Mouse (Mus musculus) cerebellum, postnatal 4 days (tissue): Measurements from ENCODE around the gene Tspyl3.
"Not testable (repeated sequence)": the region's sequence is repeated elsewhere in the genome, so short reads cannot be mapped to it uniquely, and the experiment has no call there.

Experiments
- DNase-seq, 2 experiments: peaks; one replicate each; pipeline ENCODE4 v3.0.0; 2022; ENCODE audit warnings: low spot score in 2 of 2, mixed read lengths in 1 of 2

Tspyl3 gene

DNA sequence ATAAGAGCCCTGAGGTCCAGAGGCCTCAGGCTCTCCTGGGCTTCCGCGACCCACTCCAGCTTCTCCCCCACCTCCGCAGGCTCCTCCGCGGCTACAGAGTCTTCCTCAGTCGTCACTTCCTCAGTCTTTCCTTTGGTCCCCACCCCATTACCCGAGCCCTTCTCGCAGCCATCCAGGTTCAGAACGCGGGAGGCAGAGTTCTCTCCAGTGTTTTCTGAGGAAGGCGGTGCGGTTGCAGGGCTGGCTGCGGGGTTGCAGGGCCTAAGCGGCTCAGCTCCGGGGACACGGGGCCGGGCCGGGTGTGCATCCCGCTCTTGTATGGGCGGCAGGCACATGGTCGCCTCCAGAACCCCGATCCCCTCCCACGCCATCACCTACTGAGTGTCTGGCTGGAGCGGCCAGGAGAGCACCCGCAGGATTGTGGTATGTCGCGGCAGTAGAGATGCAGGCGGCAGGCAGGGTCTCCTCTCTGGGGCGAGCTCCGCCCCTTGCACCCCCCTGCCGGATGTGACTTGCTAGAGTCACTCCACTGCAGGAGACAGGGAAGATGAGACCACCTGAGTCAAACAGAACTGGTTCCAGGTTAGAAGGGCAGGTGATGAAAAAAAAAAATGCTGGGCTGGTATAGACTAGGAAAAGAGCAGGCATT, at the start of gene Tspyl3:
Gene Tspyl3 (minus strand): TSS at position 496 of the 649 bp plus-strand sequence.
- peak; percentile 44 to 56 for DNase-seq

DNA sequence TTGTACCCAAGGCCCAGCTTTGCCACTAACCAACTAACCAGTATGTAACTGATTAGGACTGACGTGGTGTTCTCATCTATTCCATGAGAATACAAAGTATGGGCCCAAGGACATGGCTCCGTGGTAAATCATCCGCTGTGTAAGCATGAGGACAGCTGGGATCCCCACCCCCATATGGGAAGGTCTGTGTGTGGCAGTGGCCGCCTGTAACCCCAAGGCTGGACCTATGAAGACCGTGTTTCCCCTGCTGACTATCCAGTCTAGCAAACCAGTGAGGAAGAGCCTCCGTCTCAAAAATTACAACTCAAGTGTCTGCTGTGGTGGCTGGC, 49.6 kb upstream of the Tspyl3 start:
- DNase-seq = no peak

- not testable (repeated sequence) for DNase-seq
Measured at GRCm38 (mm10) chr2:153274200-153274918, 49.1 kb upstream of the Tspyl3 start.

GRCm38 (mm10) chr2:153270231-153270915, 45.1 kb upstream of the Tspyl3 start:
- DNase-seq = not testable (repeated sequence)

DNA sequence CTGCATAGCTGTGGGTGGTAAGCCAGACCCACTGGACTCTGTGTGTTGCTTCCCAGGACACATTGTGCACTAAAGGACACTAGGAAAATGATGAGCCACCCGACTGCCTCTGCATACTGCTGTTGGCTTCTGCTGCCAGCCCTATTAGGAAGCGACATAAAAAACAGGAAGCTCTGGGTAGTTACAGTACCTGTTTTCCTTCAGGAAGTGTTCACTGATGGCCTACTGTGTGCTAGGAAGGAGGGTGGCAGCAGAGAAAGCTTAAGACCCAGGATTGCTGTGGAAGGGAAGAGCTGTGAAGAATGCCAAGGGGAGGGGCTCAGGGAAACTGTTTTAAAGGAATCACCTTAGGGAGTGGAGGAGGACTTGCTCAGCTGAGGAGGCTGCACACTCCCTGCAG, 42.1 kb upstream of the Tspyl3 start:
- DNase-seq = no peak

- DNase-seq = no peak
Measured at GRCm38 (mm10) chr2:153263053-153263452, 37.8 kb upstream of the Tspyl3 start.

- no peak for DNase-seq
Measured at GRCm38 (mm10) chr2:153259864-153260674, 34.8 kb upstream of the Tspyl3 start.

- no peak for DNase-seq
Measured at GRCm38 (mm10) chr2:153259030-153259863, 34.0 kb upstream of the Tspyl3 start.

- no peak for DNase-seq
Measured at GRCm38 (mm10) chr2:153256604-153257003, 31.4 kb upstream of the Tspyl3 start.

DNA sequence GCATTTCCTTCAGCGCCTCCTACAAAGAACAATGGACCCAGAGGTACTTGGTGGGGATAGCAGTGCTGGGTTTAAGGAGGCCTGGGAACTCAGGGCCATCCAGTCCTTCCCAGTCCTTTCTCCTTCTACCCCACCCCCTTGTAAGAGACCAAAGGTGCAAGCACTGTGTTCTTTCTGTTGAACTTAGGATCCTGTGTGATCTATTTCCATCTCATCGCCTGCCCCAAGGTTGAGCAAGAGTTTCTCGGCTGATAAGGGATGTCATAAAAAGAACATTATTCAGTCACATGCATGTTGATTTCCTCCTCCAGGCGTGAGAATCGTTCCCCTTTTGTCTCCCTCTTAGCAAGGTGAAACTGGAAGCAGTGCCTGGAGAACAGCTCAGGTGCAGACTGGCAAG, 24.5 kb upstream of the Tspyl3 start:
- DNase-seq = no peak

- DNase-seq = no peak
Measured at GRCm38 (mm10) chr2:153242156-153242555, 16.9 kb upstream of the Tspyl3 start.

DNA sequence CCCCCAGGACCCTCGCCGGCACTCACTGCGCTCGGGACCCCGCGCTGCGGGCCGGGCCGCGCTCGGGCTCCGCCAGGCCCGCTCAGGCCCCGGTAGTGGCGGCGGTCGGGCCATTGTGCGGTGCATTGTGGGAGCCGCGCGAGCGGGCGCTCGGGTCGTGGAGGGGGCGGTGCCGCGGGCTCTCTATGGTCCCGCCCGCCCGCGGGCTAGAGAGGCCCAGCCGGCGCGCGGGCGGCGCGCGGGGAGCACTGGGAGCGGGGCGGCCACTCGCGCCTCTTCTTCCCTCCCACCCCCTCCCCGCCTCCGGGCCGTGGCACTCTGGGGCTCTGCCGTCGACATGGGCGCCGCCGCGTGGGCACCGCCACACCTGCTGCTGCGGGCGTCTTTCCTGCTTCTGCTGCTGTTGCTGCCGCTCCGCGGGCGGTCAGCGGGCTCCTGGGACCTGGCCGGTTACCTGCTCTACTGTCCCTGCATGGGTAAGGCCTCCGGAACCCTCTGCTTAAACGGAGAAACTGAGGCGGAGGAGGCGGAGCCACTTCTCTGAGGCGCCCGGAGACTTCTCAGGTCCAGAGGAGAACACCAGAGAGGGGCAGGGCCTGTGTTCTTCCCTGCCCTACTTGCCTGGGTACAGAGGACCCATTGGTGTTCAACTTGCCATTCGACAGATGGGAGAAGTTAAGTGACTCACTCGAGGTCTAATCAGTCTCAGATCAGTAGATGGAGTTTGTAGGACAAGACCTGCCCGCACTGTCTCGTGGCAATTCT, 16.2 kb upstream of the Tspyl3 start, which contains the start of the genes Plagl2 and Pofut1:
Gene Plagl2 (minus strand): TSS at position 177 of the 765 bp plus-strand sequence.
Gene Pofut1 (plus strand): TSS at position 284 of the 765 bp plus-strand sequence.
- peak; percentile 65 to 85 for DNase-seq

- DNase-seq = no peak
Measured at GRCm38 (mm10) chr2:153240701-153241235, 15.5 kb upstream of the Tspyl3 start.

DNA sequence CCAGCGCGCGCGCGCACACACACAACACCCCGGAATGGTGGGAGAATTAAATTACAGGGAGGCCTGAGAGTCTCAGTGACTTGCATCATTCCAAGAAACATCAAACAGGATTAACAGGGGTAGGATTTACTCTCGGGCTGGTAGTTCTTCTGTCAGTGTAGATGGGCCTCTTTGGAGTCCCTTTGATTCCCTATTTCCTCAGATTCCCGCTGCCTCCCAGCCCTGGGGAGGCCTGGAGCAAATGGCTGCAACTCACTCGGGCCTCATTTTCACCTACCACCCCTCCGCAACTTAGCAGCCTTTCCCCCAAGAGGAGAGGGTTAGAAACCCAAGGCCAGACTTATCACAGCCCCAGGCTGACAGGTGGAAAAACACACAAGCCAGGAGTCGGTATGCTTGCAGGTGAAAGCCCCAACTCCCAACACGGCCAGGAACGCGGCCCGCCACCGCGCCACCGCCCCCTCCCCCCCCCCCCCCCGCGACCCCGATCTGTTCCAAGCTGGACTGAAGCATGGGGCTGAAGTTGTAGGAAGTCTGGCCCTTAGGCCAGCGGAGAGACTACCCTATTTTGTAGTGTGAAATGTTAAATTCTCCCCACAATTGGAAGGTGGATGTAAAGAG, 14.7 kb upstream of the Tspyl3 start:
- no peak for DNase-seq

DNA sequence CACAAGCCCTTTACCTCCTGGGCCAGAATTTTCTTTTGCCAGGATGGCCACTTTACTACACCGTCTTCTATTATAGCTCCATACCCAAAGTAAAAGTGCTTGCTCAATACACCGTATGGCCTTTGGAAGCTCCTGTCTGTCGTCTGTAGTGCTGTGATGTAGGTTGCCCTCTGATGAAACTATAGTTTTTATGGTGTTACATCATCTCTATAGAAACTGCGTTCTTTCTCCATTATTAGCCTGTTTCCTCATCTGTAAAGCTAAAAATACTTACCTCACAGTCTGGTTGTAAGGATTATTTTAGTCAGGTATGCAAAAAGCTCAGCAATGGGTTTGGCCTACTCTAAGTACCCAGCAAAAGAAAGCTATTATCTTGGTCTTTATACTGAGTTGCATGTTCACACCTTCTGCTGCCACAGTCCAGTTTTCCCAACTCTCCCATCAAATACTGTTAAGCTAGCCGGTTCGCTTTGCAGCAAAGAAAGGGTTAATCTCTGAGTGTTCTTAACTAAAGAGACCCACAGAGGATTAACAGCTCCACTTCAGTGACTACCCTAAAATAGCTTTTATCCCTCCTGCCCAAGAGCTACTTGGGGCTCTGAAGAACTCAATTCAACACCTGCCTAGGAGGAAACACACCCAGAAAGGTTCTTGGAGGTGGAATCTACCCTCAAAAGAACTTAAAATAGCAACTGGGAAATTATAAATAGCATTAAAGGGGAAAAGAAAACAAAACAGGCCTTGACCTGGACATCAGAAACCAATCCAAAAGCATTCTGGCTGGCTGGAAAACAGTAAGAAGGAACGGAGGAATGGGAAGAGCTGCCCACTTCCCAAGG, 14.0 kb upstream of the Tspyl3 start:
- no peak for DNase-seq

- DNase-seq = no peak
Measured at GRCm38 (mm10) chr2:153238406-153238805, 13.2 kb upstream of the Tspyl3 start.

GRCm38 (mm10) chr2:153237891-153238290, 12.7 kb upstream of the Tspyl3 start:
- no peak for DNase-seq

DNA sequence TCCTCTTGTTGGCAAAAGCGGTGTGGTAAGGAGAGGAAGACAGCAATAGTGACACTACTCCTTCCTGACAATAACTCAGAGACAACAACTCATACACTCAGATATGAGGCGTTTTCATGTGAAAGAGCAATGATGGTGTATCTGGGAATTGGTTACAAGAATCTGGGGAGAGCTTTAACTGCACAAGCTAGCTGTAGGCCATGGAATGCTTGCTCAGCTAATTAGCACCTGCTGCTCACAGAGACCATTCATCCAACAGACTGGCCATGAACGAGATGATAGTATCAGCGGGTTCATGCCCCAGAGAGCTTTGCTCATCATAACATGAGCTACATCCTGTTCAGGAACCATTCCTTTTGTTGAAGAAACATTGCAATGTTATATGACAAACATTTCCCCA, 12.0 kb upstream of the Tspyl3 start:
- no peak for DNase-seq

- DNase-seq = no peak
Measured at GRCm38 (mm10) chr2:153228523-153228922, 3.3 kb upstream of the Tspyl3 start.
